ENCODE assay signal across 13 mouse cellular contexts in genomic region chr10:119697257-119697798, GRCm38 (mm10).
"Had no signal": no experiment of that assay in that cellular context is flagged by ENCODE, and none has a peak within 500 bp of the region (broad histone marks: within the 10 kb centered on the region; RNA-seq: fewer than 3 reads in every experiment).

No protein-coding gene starts in this region.

- H3K9ac ChIP-seq: limb, embryonic 13.5 days; liver, embryonic 14.5 days had no signal

- ATAC-seq: lung, postnatal 0 days had no signal

- H3K9me3 ChIP-seq: limb, embryonic 13.5 days; midbrain, embryonic 10.5 days had no signal

- DNase-seq: kidney, adult 8-10 months; kidney, postnatal 4 days; left cerebral cortex, postnatal 4 days; lung, adult 18-20 months; lung, postnatal 4 days; midbrain, embryonic 14.5 days; thymus, postnatal 4 days had no signal

- H3K36me3 ChIP-seq: limb, embryonic 13.5 days had no signal

- H3K4me2 ChIP-seq: limb, embryonic 13.5 days had no signal

- H3K4me3 ChIP-seq: layer of hippocampus, adult 2 months; limb, embryonic 13.5 days; midbrain, embryonic 10.5 days had no signal

- H3K27ac ChIP-seq: layer of hippocampus, adult 2 months; limb, embryonic 13.5 days; liver, embryonic 14.5 days; midbrain, embryonic 10.5 days; stomach, postnatal 0 days had no signal
